Mouse (Mus musculus) olfactory bulb, adult 2 months (tissue): ENCODE data around the gene Wdcp.

Experiments
- CTCF ChIP-seq: fragments of 200-500 bp; IDR thresholded peaks from 2 replicates; pipeline ENCODE4 v1.5.1; 2012; ENCODE audit warnings: low read depth, mild to moderate bottlenecking, low read length, moderate library complexity; ENCODE audit not compliant: insufficient read depth
- POLR2A ChIP-seq: fragments of 200-500 bp; IDR thresholded peaks from 2 replicates; pipeline ENCODE4 v1.6.1; 2012; ENCODE audit warnings: mild to moderate bottlenecking, low read depth, low read length, moderate library complexity; ENCODE audit not compliant: insufficient read depth

DNA sequence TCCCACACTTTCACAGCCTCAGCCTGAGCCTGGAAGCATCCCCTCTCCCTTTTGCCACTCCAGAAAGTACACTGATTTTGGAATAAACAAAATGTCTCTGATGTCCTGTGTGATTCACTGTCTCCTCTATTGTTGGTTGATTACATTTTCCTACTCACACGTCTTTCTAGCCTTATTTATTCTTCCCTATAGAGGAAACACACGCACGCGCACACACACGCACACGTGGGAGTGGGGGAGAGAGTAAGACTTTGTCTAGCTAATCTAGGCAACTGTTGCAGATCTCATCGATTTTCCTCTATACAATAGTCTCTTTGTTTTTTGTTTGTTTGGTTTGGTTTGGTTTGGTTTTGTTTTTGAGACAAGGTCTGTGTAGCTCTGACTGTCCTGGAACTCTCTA is 65.3 kb downstream of the Wdcp start:
- TF ChIP-seq POLR2A (no peak), CTCF (no peak)
